Mouse (Mus musculus) CH12.LX (cell line): Measurements from ENCODE around the gene Plppr5.

Experiments
- CHD1 ChIP-seq: IDR thresholded peaks from 2 replicates; pipeline ENCODE4 v1.6.1; 2012; ENCODE audit warnings: low read depth, low read length, improper control_type of control experiment, inconsistent platforms
- CTCF ChIP-seq, 2 experiments: IDR thresholded peaks in 1 of 2; conservative IDR thresholded peaks in 1 of 2; 2 replicates each; pipeline ENCODE4 v1.5.1; 2011 to 2012; ENCODE audit warnings: low read depth in 2 of 2, low read length in 2 of 2, improper control_type of control experiment in 1 of 2, inconsistent platforms in 1 of 2, mild to moderate bottlenecking in 1 of 2, moderate library complexity in 1 of 2
- EP300 ChIP-seq: IDR thresholded peaks from 2 replicates; pipeline ENCODE4 v1.6.1; 2011; ENCODE audit warnings: low read length, improper control_type of control experiment
- MAFK ChIP-seq: IDR thresholded peaks from 2 replicates; pipeline ENCODE4 v1.6.1; 2011; ENCODE audit warnings: low read length, improper control_type of control experiment; ENCODE audit not compliant: insufficient replicate concordance
- MYC ChIP-seq: IDR thresholded peaks from 2 replicates; pipeline ENCODE4 v1.6.1; 2011; ENCODE audit warnings: low read depth, mild to moderate bottlenecking, improper control_type of control experiment, low read length
- POLR2A ChIP-seq: IDR thresholded peaks from 2 replicates; pipeline ENCODE4 v1.6.1; 2011; ENCODE audit warnings: low read depth, mild to moderate bottlenecking, improper control_type of control experiment, low read length
- RAD21 ChIP-seq: IDR thresholded peaks from 2 replicates; pipeline ENCODE4 v1.6.1; 2011; ENCODE audit warnings: low read depth, mild to moderate bottlenecking, low read length, improper control_type of control experiment, moderate library complexity

DNA sequence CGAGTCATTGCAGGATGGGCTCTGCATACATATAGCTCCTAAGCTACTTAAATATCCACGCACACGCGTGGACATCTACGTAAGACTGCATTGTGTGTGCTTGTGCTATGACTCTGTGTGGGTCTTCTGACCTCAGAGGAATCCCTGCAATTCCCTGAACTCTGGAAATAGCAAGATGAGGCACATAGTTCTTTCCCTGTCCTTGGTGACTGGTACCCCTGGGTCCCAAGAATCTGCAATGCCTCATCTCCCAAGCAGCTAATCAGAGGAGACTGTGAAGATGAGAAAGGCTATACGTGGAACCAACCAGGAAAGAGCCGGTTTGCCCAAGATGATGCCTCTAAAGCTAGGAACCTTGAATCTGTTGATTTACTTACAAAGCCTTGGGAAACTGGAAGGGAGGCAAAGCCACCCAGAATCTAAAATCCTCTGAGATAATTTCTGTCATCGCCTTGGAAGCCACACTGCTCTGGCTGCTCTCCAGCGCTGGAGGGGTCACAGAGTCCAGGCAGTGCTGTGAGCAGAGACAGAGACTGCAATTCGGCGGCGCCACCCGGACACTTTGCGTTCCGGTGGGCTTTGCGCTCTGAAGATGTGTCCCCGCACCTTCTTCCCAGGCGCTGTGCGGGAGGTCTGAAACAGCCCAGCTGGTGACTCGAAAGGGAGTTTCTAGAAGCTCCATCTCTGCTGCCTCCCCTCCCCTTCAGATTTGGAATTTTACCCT, at the start of gene Plppr5:
- TF ChIP-seq CTCF (conservative IDR thresholded peaks at IDR 0.05 in 1 of 2, IDR thresholded peaks at IDR 0.05 in 1 of 2; ENCODE audit: low read depth in 2 of 2, low read length in 2 of 2) (no peak), MAFK (no peak), CHD1 (no peak), POLR2A (no peak), RAD21 (no peak), EP300 (no peak), MYC (no peak)
